Mouse (Mus musculus): ENCODE results near the gene Fam110a.

GRCm38 (mm10) chr2:151924276-151924675 is 55.7 kb downstream of the Fam110a start:
- TF ChIP-seq CTCF (conservative IDR thresholded peaks at IDR 0.05; ENCODE audit: low read length): no peak
- TF ChIP-seq POU5F1 (IDR thresholded peaks at IDR 0.05; ENCODE audit: borderline replicate concordance, low read length): no peak
- TF ChIP-seq NANOG (IDR thresholded peaks at IDR 0.05; ENCODE audit: borderline replicate concordance, low read length): no peak
